Mouse (Mus musculus) midbrain, embryonic 14.5 days (tissue): ENCODE measurements around the gene Disc1. TPM values are rescaled to one million over a fixed set of nuclear protein-coding genes. Genes with fewer than 3 reads are reported as not detected.
A peak's percentile ranks its signal among the peaks of the same experiment; 100 is the strongest.

Source experiments
- ATAC-seq: fragments of 200-750 bp; cut with Nextera tagmentation; 2 replicates; pipeline ENCODE4 v1.8.0; 2017; ENCODE audit warnings: moderate number of reproducible peaks, moderate library complexity; ENCODE audit not compliant: low FRiP score, low TSS enrichment
- DNase-seq: peaks from one replicate; pipeline ENCODE4 v3.0.0-alpha.2; 2015
- H3K27ac ChIP-seq: fragments of 300-500 bp; sonication (generic); replicated peaks from 2 replicates; pipeline ENCODE4 v1.5.1; 2014; ENCODE audit warnings: mild to moderate bottlenecking, low read depth, low read length, moderate library complexity
- H3K27me3 ChIP-seq: fragments of 300-500 bp; sonication (generic); 2 replicates; pipeline ENCODE4 v1.6.1; 2014; ENCODE audit warnings: low read length, control low read depth, mixed read lengths; ENCODE audit not compliant: control insufficient read depth, insufficient read depth
- H3K36me3 ChIP-seq: fragments of 300-500 bp; sonication (generic); 2 replicates; pipeline ENCODE4 v1.6.1; 2014; ENCODE audit warnings: low read length, control low read depth; ENCODE audit not compliant: control insufficient read depth, insufficient read depth
- H3K4me1 ChIP-seq: fragments of 300-500 bp; sonication (generic); 2 replicates; pipeline ENCODE4 v1.6.1; 2014; ENCODE audit warnings: mild to moderate bottlenecking, antibody characterized with exemption, low read length, control low read depth; ENCODE audit not compliant: control insufficient read depth, insufficient read depth
- H3K4me2 ChIP-seq: fragments of 300-500 bp; sonication (generic); 2 replicates; pipeline ENCODE4 v1.6.1; 2014; ENCODE audit warnings: mild to moderate bottlenecking, low read length, moderate library complexity
- H3K4me3 ChIP-seq: fragments of 300-500 bp; sonication (generic); replicated peaks from 2 replicates; pipeline ENCODE4 v1.5.1; 2014; ENCODE audit warnings: low read depth, low read length
- H3K9ac ChIP-seq: fragments of 300-500 bp; sonication (generic); replicated peaks from 2 replicates; pipeline ENCODE4 v1.6.1; 2014; ENCODE audit warnings: mild to moderate bottlenecking, low read length, moderate library complexity
- H3K9me3 ChIP-seq: fragments of 300-500 bp; sonication (generic); 2 replicates; pipeline ENCODE4 v1.6.1; 2016; ENCODE audit warnings: low read length, control low read depth, mixed read lengths; ENCODE audit not compliant: control insufficient read depth
- WGBS: fragments of 180-500 bp; shearing (Covaris S2); extraction: QIAGEN DNeasy Blood & Tissue Kit; methylation state at CpG from one replicate; pipeline ENCODE4 v1.1.7; 2014; 5-methylcytosine and 5-hydroxymethylcytosine counted together
- polyA plus RNA-seq: library from polyadenylated mRNA; unstranded; fragments of >200 nt; fragmentation: Nextera tagmentation; extraction: Ambion mirVana; gene quantifications from 2 replicates; pipeline ENCODE4 v1.2.1, GENCODE M21; 2014

Disc1 gene
- polyA plus RNA-seq, 1 experiment from 2014 or later: 0.78 TPM

DNA sequence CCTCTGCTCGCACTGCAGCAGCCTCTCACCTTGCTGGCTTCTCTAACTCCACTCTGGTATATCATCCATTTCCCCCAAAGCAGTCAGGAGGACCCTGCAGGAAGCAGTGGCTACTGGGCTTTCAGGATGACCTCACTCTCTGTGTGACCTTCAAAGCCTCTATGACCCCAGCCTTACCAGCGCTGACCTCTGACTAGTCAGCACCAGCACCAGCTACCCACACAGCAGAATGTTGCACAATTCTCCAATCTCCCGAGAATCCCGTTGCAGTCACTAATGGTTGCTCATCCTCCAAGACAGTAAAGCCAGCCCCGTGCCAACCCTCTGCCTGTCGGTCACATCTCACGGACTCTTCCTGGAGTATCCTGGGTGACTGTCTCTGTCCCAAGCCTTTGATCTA lies 73.6 kb downstream of the Disc1 start:
- no peak overlapping the region for H3K9ac ChIP-seq
- no peaks in the 10 kb centered on the region for H3K4me1 ChIP-seq
- ATAC-seq: no peak
- 84% methylated on average over 7 of the region's 7 CpGs for WGBS
- H3K4me3 ChIP-seq: no peak overlapping the region
- DNase-seq: no peak
- no peak overlapping the region for H3K4me2 ChIP-seq
- H3K9me3 ChIP-seq: no peaks in the 10 kb centered on the region
- H3K27me3 ChIP-seq: no peaks in the 10 kb centered on the region
- H3K27ac ChIP-seq: no peak overlapping the region
- no peaks in the 10 kb centered on the region for H3K36me3 ChIP-seq

DNA sequence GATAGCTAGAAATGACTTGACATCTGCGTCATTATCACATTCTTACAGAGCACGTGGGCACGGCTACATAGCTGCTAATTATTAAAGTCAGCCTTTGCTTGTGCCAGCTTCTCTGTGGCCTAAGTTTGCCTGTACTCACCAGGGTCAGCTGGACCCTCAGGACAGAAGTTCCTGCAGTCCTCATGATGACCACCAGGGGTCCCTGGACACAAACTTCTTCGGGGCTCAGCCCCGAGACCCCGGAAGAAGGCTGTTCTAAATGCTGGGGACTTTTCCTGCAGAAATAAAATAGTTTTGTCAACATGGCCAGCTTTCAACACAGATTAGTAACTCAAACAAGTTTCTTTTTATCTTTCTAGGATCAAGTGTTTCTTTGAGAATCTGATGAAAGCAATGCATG lies 74.3 kb downstream of the Disc1 start:
- Histone ChIP-seq H3K9ac (no peak overlapping the region), H3K4me2 (no peak overlapping the region), H3K27me3 (no peaks in the 10 kb centered on the region), H3K36me3 (no peaks in the 10 kb centered on the region), H3K27ac (no peak overlapping the region), H3K4me3 (no peak overlapping the region), H3K4me1 (no peaks in the 10 kb centered on the region), H3K9me3 (no peaks in the 10 kb centered on the region)
- 25% methylated on average over 6 of the region's 6 CpGs for WGBS
- ATAC-seq (no peak), DNase-seq (peak; percentile 85)

DNA sequence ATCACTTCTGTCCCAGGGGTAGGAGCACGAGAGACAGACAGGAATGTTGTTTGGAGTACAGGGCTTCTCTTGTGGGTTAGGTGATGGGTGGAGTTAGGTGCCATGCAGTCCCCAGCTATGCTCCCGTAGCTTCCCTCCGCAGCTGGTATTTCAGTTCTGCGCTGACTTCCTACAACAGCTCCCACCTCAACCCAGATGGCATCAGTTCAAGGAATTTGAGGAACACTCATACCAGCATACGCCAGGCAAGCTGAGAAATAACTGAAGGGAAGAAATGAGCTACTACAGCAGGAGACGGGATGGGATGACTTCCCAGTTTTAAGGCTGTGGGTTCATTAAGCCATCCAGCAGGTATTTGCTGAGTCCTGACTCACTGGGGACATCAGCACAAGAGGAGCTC lies 76.8 kb downstream of the Disc1 start:
- Histone ChIP-seq H3K9me3 (no peaks in the 10 kb centered on the region), H3K4me2 (no peak overlapping the region), H3K4me3 (no peak overlapping the region), H3K4me1 (0 out of 2 replicates have a peak, but pooled peaks cover 12% of the 10 kb centered on the region), H3K27me3 (no peaks in the 10 kb centered on the region), H3K9ac (no peak overlapping the region), H3K27ac (no peak overlapping the region), H3K36me3 (no peaks in the 10 kb centered on the region)
- DNase-seq (no peak), ATAC-seq (no peak)
- 93% methylated on average over 6 of the region's 6 CpGs for WGBS

DNA sequence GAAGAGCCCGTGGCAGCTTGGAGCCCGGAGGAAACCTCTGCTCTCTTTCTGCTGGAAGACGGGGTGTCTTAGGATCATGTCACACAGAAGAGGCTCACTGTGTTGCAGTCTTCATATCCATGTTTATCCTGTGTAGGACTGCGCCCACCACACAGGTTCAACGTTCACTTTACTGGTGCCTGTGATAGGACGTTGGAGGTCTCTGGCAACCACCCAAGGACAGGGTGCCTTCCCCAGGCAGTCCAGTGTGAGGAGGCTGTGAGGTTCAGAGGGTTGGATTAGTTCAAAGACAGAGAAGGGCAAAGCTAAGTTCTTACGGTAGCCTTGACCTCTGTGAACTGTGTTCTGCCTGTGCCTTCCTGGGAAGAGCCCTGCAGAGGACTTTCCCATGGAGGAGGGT lies 77.3 kb downstream of the Disc1 start:
- DNase-seq (no peak), ATAC-seq (no peak)
- no peaks in the 10 kb centered on the region for H3K36me3 ChIP-seq
- no peak overlapping the region for H3K4me3 ChIP-seq
- H3K9ac ChIP-seq: no peak overlapping the region
- H3K9me3 ChIP-seq: no peaks in the 10 kb centered on the region
- no peak overlapping the region for H3K4me2 ChIP-seq
- no peak overlapping the region for H3K27ac ChIP-seq
- H3K27me3 ChIP-seq: no peaks in the 10 kb centered on the region
- 0 out of 2 replicates have a peak, but pooled peaks cover 13% of the 10 kb centered on the region for H3K4me1 ChIP-seq
- 83% methylated on average over 7 of the region's 7 CpGs for WGBS

DNA sequence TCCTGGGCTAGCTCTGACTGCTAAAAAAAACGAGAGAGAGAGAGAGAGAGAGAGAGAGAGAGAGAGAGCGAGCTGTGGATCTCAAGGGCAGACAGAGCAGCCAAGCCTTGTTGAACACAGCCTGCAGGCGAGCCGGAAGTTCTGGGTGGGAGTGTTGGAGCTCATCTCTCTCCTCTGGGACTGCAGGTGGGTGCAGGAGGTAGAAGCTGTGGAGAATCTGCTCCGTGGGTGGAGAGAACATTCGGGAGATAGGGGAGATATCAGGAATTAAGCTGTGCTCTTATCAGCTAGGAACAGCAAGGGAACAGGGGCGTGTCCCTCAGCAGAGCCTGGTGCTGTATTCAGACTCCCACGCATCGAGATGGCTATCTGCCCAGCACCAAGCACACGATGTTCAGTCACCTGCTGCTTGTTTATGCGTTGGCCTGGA lies 79.7 kb downstream of the Disc1 start:
- ATAC-seq (no peak), DNase-seq (no peak)
- Histone ChIP-seq H3K27me3 (no peaks in the 10 kb centered on the region), H3K4me2 (no peak overlapping the region), H3K9me3 (no peaks in the 10 kb centered on the region), H3K4me3 (no peak overlapping the region), H3K9ac (no peak overlapping the region), H3K27ac (no peak overlapping the region), H3K4me1 (0 out of 2 replicates have a peak, but pooled peaks cover 13% of the 10 kb centered on the region), H3K36me3 (no peaks in the 10 kb centered on the region)
- WGBS: 75% methylated on average over 11 of the region's 11 CpGs

DNA sequence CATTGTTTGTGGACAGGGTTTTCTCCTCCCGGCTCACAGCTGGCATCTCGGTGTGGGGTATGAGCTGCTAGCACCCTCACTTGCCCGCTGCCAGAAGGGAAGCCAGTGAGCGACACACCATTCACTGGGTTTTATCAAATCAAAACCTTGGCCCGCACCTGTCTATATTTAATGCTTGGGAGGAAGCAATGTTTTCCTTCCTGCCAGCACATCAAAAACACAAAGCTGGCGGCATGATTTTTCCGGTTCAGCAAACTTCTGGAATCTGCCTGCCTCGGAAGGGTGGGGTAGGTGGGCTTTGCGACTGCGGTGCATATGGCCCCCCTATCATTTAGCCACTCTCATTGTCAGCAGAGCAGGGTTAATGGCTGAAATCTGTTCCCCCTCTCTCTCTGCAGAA lies 80.9 kb downstream of the Disc1 start:
- 22% methylated on average over 10 of the region's 10 CpGs for WGBS
- Histone ChIP-seq H3K4me1 (peaks cover 18% of the 10 kb centered on the region; the same call in 1 of the 2 replicates), H3K36me3 (no peaks in the 10 kb centered on the region), H3K4me3 (no peak overlapping the region), H3K27ac (peak overlapping the region; percentile 41; the same call in 1 of the 2 replicates), H3K27me3 (no peaks in the 10 kb centered on the region), H3K4me2 (0 out of 2 replicates have a peak overlapping the region, but pooled peaks have one; percentile 8), H3K9me3 (no peaks in the 10 kb centered on the region), H3K9ac (no peak overlapping the region)
- ATAC-seq (no peak), DNase-seq (no peak)

DNA sequence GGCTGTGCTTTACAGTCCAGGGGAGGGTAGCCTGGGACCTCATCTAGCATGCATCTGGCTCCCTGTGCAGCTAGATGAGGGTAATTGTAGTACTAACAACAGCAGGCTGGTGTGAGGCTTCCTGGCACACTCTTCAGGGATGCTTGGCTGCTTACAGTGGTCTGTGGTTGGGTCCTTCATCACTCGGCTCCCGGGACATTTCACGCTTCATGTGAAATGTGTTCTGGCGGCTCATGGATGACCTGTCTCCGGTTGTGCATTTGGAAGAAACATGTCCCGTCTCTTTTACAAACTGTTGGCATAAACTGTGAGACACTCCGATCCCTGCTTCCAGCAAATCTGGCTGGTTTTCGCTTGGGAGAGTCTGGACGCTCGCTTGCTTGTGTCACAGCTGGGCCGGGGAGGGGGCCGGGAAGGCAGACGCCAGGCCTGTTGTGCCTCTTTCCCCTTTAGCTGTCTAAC lies 85.7 kb downstream of the Disc1 start:
- peaks cover 17% of the 10 kb centered on the region; the same call in 1 of the 2 replicates for H3K4me1 ChIP-seq
- 42% methylated on average over 13 of the region's 13 CpGs for WGBS
- peak; percentile 46 for DNase-seq

DNA sequence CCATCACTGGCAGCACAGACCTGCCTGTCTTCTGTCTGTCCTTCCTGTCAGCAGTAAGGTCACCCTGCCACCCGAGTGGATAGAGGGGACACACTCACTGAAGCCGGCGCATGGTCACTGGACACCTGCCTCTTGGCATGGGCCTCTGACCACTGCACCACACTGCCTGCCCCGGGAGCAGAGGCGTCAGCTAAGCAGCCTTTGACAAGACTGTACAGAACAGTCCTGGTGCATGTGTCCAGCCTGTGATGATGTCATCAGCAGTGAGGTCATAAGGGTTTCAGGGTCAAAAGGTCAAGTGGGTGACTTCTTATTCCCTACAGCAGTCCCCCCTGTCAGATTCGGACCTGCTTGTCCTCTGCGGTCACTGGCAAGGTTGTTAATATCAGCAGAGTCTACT lies 87.0 kb downstream of the Disc1 start:
- Histone ChIP-seq H3K4me2 (no peak overlapping the region), H3K4me3 (no peak overlapping the region), H3K4me1 (peaks cover 5% of the 10 kb centered on the region; the same call in 1 of the 2 replicates), H3K9me3 (no peaks in the 10 kb centered on the region), H3K27me3 (no peaks in the 10 kb centered on the region), H3K9ac (no peak overlapping the region), H3K36me3 (no peaks in the 10 kb centered on the region), H3K27ac (no peak overlapping the region)
- 84% methylated on average over 7 of the region's 7 CpGs for WGBS
- no peak for DNase-seq
- no peak for ATAC-seq

More for the DNA sequence above, 85.7 kb downstream of the Disc1 start:
- 0 out of 2 replicates have a peak, but pooled peaks have one; percentile 24 for ATAC-seq
- Histone ChIP-seq H3K9me3 (no peaks in the 10 kb centered on the region), H3K27me3 (no peaks in the 10 kb centered on the region), H3K4me3 (no peak overlapping the region), H3K4me2 (no peak overlapping the region), H3K9ac (no peak overlapping the region), H3K36me3 (no peaks in the 10 kb centered on the region), H3K27ac (peak overlapping the region; percentile 41; the same call in 1 of the 2 replicates)

DNA sequence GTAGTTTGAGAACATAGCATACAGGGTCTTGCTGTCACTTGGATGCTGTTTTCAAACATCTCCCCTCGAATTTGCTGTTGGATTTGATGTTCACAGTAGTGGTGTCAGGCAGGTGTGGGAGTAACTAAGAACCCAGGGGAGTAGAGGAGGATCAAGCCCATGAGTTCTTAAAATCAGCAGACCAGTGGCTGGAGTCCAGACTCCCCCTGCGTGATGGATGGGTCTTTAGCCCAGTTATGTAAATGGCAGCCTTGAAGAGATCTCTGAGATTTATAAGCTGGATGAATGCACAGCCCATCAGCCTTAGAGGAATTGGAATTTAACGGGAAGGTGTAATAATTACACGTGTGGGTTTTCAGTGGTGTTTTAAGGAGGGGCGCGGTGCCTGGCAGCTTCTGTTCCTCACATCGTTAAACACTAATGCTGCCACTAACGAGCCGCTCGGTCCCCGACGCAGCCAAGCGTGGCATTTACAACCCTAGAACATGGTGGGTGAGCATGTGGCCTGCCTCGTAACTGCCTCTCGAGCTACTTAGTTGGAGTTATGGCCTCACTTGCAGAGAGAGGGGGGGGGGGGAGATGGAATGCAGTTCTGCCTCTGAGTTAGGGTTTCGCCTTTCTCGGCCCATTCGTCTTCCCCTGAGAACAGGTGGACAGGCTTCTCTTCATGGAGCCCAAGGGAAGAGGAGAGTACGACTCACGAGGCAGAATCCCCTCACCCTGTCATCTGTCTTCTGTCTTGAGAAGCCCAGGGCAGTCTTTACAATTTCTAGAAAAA lies 103.1 kb downstream of the Disc1 start:
- WGBS: 73% methylated on average over 20 of the region's 20 CpGs
- ATAC-seq: no peak

More for the DNA sequence above, 103.1 kb downstream of the Disc1 start:
- Histone ChIP-seq H3K4me3 (no peak overlapping the region), H3K27me3 (no peaks in the 10 kb centered on the region; the same call in none of the 2 replicates), H3K4me1 (no peaks in the 10 kb centered on the region; the same call in 1 of the 2 replicates), H3K36me3 (no peaks in the 10 kb centered on the region), H3K9me3 (no peaks in the 10 kb centered on the region), H3K27ac (no peak overlapping the region), H3K9ac (no peak overlapping the region), H3K4me2 (no peak overlapping the region)
- no peak for DNase-seq
